Mouse (Mus musculus) heart, postnatal 0 days (tissue): ENCODE measurements at regions not wholly inside any gene's neighbourhood (a gene's known extent, or its start where the extent isn't known, plus 50 kb on each side); places are given as distances from the start of the nearest gene placed in this dataset.

Source experiments
- CTCF ChIP-seq: IDR thresholded peaks from 2 replicates; pipeline ENCODE4 v1.5.1; 2016; ENCODE audit warnings: antibody characterized with exemption, control low read depth, low read depth
- EP300 ChIP-seq: IDR thresholded peaks from 2 replicates; pipeline ENCODE4 v1.6.1; 2016; ENCODE audit warnings: antibody characterized with exemption, low read depth

- no peak for TF ChIP-seq CTCF
- TF ChIP-seq EP300, result no peak
Observed at GRCm38 (mm10) chr13:99039063-99039385, 54.7 kb upstream of the 1700024P04Rik start.
